Mouse (Mus musculus) CD4-positive, CD25-positive, alpha-beta regulatory T cell (primary cell): ENCODE results near the gene Ly6g5b. TPM values are rescaled to one million over a fixed set of nuclear protein-coding genes. Genes with fewer than 3 reads are reported as not detected.

Source experiments
- polyA plus RNA-seq: library from polyadenylated mRNA; unstranded; fragments of 100-300 nt; shearing (Covaris generic); gene quantifications from one replicate; pipeline ENCODE4 v1.2.1, GENCODE M21; 2017

Ly6g5b gene
- polyA plus RNA-seq, 1 experiment from 2014 or later = 1.1 TPM

Other genes with a start within 250 kb of the Ly6g5b start
- 0.36 TPM for gene Zbtb12, start 235.9 kb downstream of the Ly6g5b start, polyA plus RNA-seq
- gene Gm20547, start 233.4 kb downstream of the Ly6g5b start, polyA plus RNA-seq = 0.07 TPM
- 2.6 TPM for gene C2, start 217.2 kb downstream of the Ly6g5b start, polyA plus RNA-seq
- gene Ehmt2, start 217.0 kb downstream of the Ly6g5b start, polyA plus RNA-seq = 69.4 TPM
- gene Slc44a4, start 201.0 kb downstream of the Ly6g5b start, polyA plus RNA-seq = not detected
- gene Neu1, start 184.2 kb downstream of the Ly6g5b start, polyA plus RNA-seq = 75.2 TPM
- 15.6 TPM for gene Hspa1b, start 156.2 kb downstream of the Ly6g5b start, polyA plus RNA-seq
- not detected for gene Gm20481, start 145.5 kb downstream of the Ly6g5b start, polyA plus RNA-seq
- 2.8 TPM for gene Hspa1a, start 143.3 kb downstream of the Ly6g5b start, polyA plus RNA-seq
- gene Hspa1l, start 142.7 kb downstream of the Ly6g5b start, polyA plus RNA-seq = not detected
- 81.8 TPM for gene Lsm2, start 133.6 kb downstream of the Ly6g5b start, polyA plus RNA-seq
- gene Vars, start 114.4 kb downstream of the Ly6g5b start, polyA plus RNA-seq = 174 TPM
- gene Vwa7, start 98.8 kb downstream of the Ly6g5b start, polyA plus RNA-seq = 0.18 TPM
- gene Sapcd1, start 87.4 kb downstream of the Ly6g5b start, polyA plus RNA-seq = 0.81 TPM
- gene Msh5, start 68.7 kb downstream of the Ly6g5b start, polyA plus RNA-seq = 1.2 TPM
- gene Clic1, start 65.5 kb downstream of the Ly6g5b start, polyA plus RNA-seq = 479 TPM
- 1.2 TPM for gene Ddah2, start 56.4 kb downstream of the Ly6g5b start, polyA plus RNA-seq
- gene Ly6g6c, start 50.0 kb downstream of the Ly6g5b start, polyA plus RNA-seq = not detected
- gene Mpig6b, start 49.2 kb downstream of the Ly6g5b start, polyA plus RNA-seq = not detected
- gene Ly6g6e, start 38.5 kb downstream of the Ly6g5b start, polyA plus RNA-seq = not detected
- gene Ly6g6d, start 37.4 kb downstream of the Ly6g5b start, polyA plus RNA-seq = not detected
- gene Ly6g6f, start 29.8 kb downstream of the Ly6g5b start, polyA plus RNA-seq = not detected
- 66.3 TPM for gene Abhd16a, start 26.2 kb downstream of the Ly6g5b start, polyA plus RNA-seq
- gene Ly6g5c, start 7.1 kb downstream of the Ly6g5b start, polyA plus RNA-seq = not detected
- 52.4 TPM for gene Gpank1, start 6.0 kb upstream of the Ly6g5b start, polyA plus RNA-seq
- 244 TPM for gene Csnk2b, start 6.6 kb upstream of the Ly6g5b start, polyA plus RNA-seq
- 3.3 TPM for gene D17H6S53E, start 10.9 kb upstream of the Ly6g5b start, polyA plus RNA-seq
- gene Apom, start 16.6 kb upstream of the Ly6g5b start, polyA plus RNA-seq = not detected
- gene Bag6, start 19.8 kb upstream of the Ly6g5b start, polyA plus RNA-seq = 57.1 TPM
- 26.9 TPM for gene Prrc2a, start 49.5 kb upstream of the Ly6g5b start, polyA plus RNA-seq
- gene Aif1, start 60.6 kb upstream of the Ly6g5b start, polyA plus RNA-seq = 2.2 TPM
- gene Lst1, start 73.0 kb upstream of the Ly6g5b start, polyA plus RNA-seq = 8.7 TPM
- 2,032 TPM for gene Ltb, start 79.0 kb upstream of the Ly6g5b start, polyA plus RNA-seq
- 40.7 TPM for gene Tnf, start 86.6 kb upstream of the Ly6g5b start, polyA plus RNA-seq
- gene Lta, start 89.9 kb upstream of the Ly6g5b start, polyA plus RNA-seq = 158 TPM
- gene Gm16181, start 105.4 kb upstream of the Ly6g5b start, polyA plus RNA-seq = 1.4 TPM
- 5.4 TPM for gene Atp6v1g2, start 118.2 kb upstream of the Ly6g5b start, polyA plus RNA-seq
- gene Nfkbil1, start 120.4 kb upstream of the Ly6g5b start, polyA plus RNA-seq = 22.3 TPM
- gene Ddx39b, start 126.3 kb upstream of the Ly6g5b start, polyA plus RNA-seq = 249 TPM
- 5,785 TPM for gene H2-D1, start 147.3 kb upstream of the Ly6g5b start, polyA plus RNA-seq
- gene H2-Q1, start 205.0 kb upstream of the Ly6g5b start, polyA plus RNA-seq = 0.17 TPM
- 12.5 TPM for gene H2-Q2, start 226.8 kb upstream of the Ly6g5b start, polyA plus RNA-seq